10 mouse cellular contexts compared by ENCODE assay signal in the genomic region with DNA sequence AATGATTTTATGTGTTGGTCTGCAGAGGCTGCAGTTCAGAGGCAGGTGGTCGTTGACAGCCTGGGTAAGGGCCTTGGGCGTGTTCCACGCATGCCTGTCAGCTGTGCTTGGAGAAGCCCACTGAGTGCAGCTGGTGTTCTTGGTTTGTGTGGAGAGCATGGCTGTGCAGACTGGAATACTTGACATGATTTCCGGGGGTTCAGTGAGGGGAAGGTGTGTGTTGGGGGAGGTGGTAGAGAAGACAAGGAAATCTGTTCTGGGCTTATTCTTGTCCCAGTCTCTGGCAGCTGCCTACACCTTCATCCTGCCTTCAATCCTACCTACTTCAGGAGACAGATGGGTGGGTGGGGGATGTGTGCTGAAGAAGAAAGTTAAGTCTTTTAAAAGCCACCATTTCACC. TPM values are rescaled to one million over a fixed set of nuclear protein-coding genes. Genes with fewer than 3 reads are reported as not detected.
DNase-seq lines count a peak whose midpoint lies in the region; ATAC-seq lines count a peak whose summit lies in the region.
"Had no signal": no experiment of that assay in that cellular context is flagged by ENCODE, and none has a peak within 500 bp of the region (broad histone marks: within the 10 kb centered on the region; RNA-seq: fewer than 3 reads in every experiment).

No protein-coding gene starts in this region.

- peak; percentile 43 for DNase-seq in cerebellum, adult 11-12 months
- DNase-seq in liver, embryonic 13.5 days = no peak
- DNase-seq in hindbrain, embryonic 14.5 days (ENCODE audit: low spot score) = no peak
- DNase-seq in heart, postnatal 25 days (ENCODE audit: low spot score) = no peak
- no peak for DNase-seq in thymus, postnatal 4 days
- DNase-seq: lung, postnatal 4 days had no signal

- H3K4me2 ChIP-seq in liver, embryonic 13.5 days = no peak overlapping the region
- H3K4me2 ChIP-seq in liver, embryonic 12.5 days = no peak overlapping the region
- no peak overlapping the region for H3K4me2 ChIP-seq in hindbrain, embryonic 14.5 days (replicated peaks)
- H3K4me2 ChIP-seq in limb, embryonic 15.5 days = no peak overlapping the region

- H3K4me1 ChIP-seq in liver, embryonic 13.5 days (replicated peaks) = peaks cover 98% of the 10 kb centered on the region
- peaks cover 95% of the 10 kb centered on the region for H3K4me1 ChIP-seq in liver, embryonic 12.5 days
- H3K4me1 ChIP-seq in hindbrain, embryonic 14.5 days (replicated peaks; ENCODE audit: control insufficient read depth, insufficient read depth, low read length) = peaks cover 33% of the 10 kb centered on the region
- peaks cover 66% of the 10 kb centered on the region for H3K4me1 ChIP-seq in limb, embryonic 15.5 days

- no peaks in the 10 kb centered on the region for H3K9me3 ChIP-seq in liver, embryonic 13.5 days (replicated peaks)
- no peaks in the 10 kb centered on the region for H3K9me3 ChIP-seq in liver, embryonic 12.5 days (replicated peaks)
- H3K9me3 ChIP-seq in hindbrain, embryonic 14.5 days (ENCODE audit: control insufficient read depth, low read length) = no peaks in the 10 kb centered on the region
- no peaks in the 10 kb centered on the region for H3K9me3 ChIP-seq in limb, embryonic 15.5 days

- peaks cover 5% of the 10 kb centered on the region; the same call in 1 of the 2 replicates for H3K36me3 ChIP-seq in liver, embryonic 13.5 days
- peaks cover 12% of the 10 kb centered on the region; the same call in 1 of the 2 replicates for H3K36me3 ChIP-seq in liver, embryonic 12.5 days
- H3K36me3 ChIP-seq in hindbrain, embryonic 14.5 days (replicated peaks; ENCODE audit: control insufficient read depth, insufficient read depth) = no peaks in the 10 kb centered on the region
- H3K36me3 ChIP-seq in limb, embryonic 15.5 days = peaks cover 5% of the 10 kb centered on the region

- intact Hi-C loops in heart, postnatal 25 days (cut with DNase I) = no loop called here

- ATAC-seq in cerebellum, adult (ENCODE audit: insufficient number of reproducible peaks, low FRiP score, low TSS enrichment) = no peak
- ATAC-seq in liver, embryonic 13.5 days (ENCODE audit: low read depth) = no peak
- ATAC-seq in liver, embryonic 12.5 days = no peak
- ATAC-seq in hindbrain, embryonic 14.5 days (ENCODE audit: low FRiP score) = no peak
- ATAC-seq in limb, embryonic 15.5 days (ENCODE audit: insufficient number of reproducible peaks, low FRiP score, low TSS enrichment, low read depth) = no peak
- ATAC-seq: Patski had no signal

- H3K4me3 ChIP-seq in liver, embryonic 13.5 days (replicated peaks) = no peak overlapping the region
- H3K4me3 ChIP-seq in liver, embryonic 12.5 days = no peak overlapping the region
- no peak overlapping the region for H3K4me3 ChIP-seq in hindbrain, embryonic 14.5 days (replicated peaks; ENCODE audit: low read length)
- no peak overlapping the region for H3K4me3 ChIP-seq in limb, embryonic 15.5 days

- H3K27ac ChIP-seq in liver, embryonic 13.5 days = peak overlapping the region; percentile 20; the same call in 1 of the 2 replicates
- no peak overlapping the region for H3K27ac ChIP-seq in liver, embryonic 12.5 days
- H3K27ac ChIP-seq in hindbrain, embryonic 14.5 days = peak overlapping the region; percentile 43; the same call in 1 of the 2 replicates
- H3K27ac ChIP-seq in limb, embryonic 15.5 days = peak overlapping the region; percentile 51; the same call in 1 of the 2 replicates

- 70% methylated on average over 4 of the region's 4 CpGs for WGBS in liver, embryonic 13.5 days (ENCODE audit: insufficient replicate concordance)
- 73% methylated on average over 4 of the region's 4 CpGs for WGBS in liver, embryonic 12.5 days (ENCODE audit: insufficient replicate concordance)
- WGBS in hindbrain, embryonic 14.5 days = 73% methylated on average over 4 of the region's 4 CpGs
- WGBS in limb, embryonic 15.5 days = 50% methylated on average over 4 of the region's 4 CpGs

- H3K9ac ChIP-seq in liver, embryonic 13.5 days = no peak overlapping the region
- H3K9ac ChIP-seq in liver, embryonic 12.5 days = no peak overlapping the region
- no peak overlapping the region for H3K9ac ChIP-seq in hindbrain, embryonic 14.5 days
- no peak overlapping the region for H3K9ac ChIP-seq in limb, embryonic 15.5 days

- no peaks in the 10 kb centered on the region for H3K27me3 ChIP-seq in liver, embryonic 13.5 days
- H3K27me3 ChIP-seq in liver, embryonic 12.5 days (replicated peaks) = no peaks in the 10 kb centered on the region
- no peaks in the 10 kb centered on the region for H3K27me3 ChIP-seq in hindbrain, embryonic 14.5 days (ENCODE audit: control insufficient read depth, insufficient read depth, low read length)
- H3K27me3 ChIP-seq in limb, embryonic 15.5 days = no peaks in the 10 kb centered on the region
- H3K27me3 ChIP-seq: Patski had no signal

RNA-seq across cellular contexts. Expression of a gene that starts 10.3 kb away (rescaled TPM):
- 29.6 and 32.3 TPM in 2 replicates for polyA plus RNA-seq in liver, embryonic 13.5 days (2015; fragmentation: Nextera tagmentation; extraction: Ambion mirVana)
- polyA plus RNA-seq in liver, embryonic 12.5 days (2016; fragmentation: Nextera tagmentation; extraction: Ambion mirVana) = 45.0 and 45.2 TPM in 2 replicates
- 51.1 and 62.7 TPM in 2 replicates for polyA plus RNA-seq in hindbrain, embryonic 14.5 days (2014; fragmentation: Nextera tagmentation; extraction: Ambion mirVana)
- polyA plus RNA-seq in limb, embryonic 15.5 days (2015; fragmentation: Nextera tagmentation; extraction: Ambion mirVana) = 108 and 127 TPM in 2 replicates
- 100 to 1,000 TPM; 166 to 177 TPM for total RNA-seq in heart, postnatal 25 days (2021)

RNA-seq across cellular contexts. Expression of a gene that starts 48.6 kb away (rescaled TPM):
- 19.7 and 22.8 TPM in 2 replicates for polyA plus RNA-seq in liver, embryonic 13.5 days (2015; fragmentation: Nextera tagmentation; extraction: Ambion mirVana)
- polyA plus RNA-seq in liver, embryonic 12.5 days (2016; fragmentation: Nextera tagmentation; extraction: Ambion mirVana) = 26.3 and 27.5 TPM in 2 replicates
- polyA plus RNA-seq in hindbrain, embryonic 14.5 days (2014; fragmentation: Nextera tagmentation; extraction: Ambion mirVana) = 25.1 and 26.4 TPM in 2 replicates
- 32.9 and 39.3 TPM in 2 replicates for polyA plus RNA-seq in limb, embryonic 15.5 days (2015; fragmentation: Nextera tagmentation; extraction: Ambion mirVana)
- 10 to 100 TPM; 64.6 to 71.9 TPM for total RNA-seq in heart, postnatal 25 days (2021)

RNA-seq across cellular contexts. Expression of a gene that starts 48.6 kb away (rescaled TPM):
- polyA plus RNA-seq in liver, embryonic 13.5 days (2015; fragmentation: Nextera tagmentation; extraction: Ambion mirVana) = 53.8 and 58.5 TPM in 2 replicates
- 46.6 and 49.1 TPM in 2 replicates for polyA plus RNA-seq in liver, embryonic 12.5 days (2016; fragmentation: Nextera tagmentation; extraction: Ambion mirVana)
- polyA plus RNA-seq in hindbrain, embryonic 14.5 days (2014; fragmentation: Nextera tagmentation; extraction: Ambion mirVana) = 156 and 193 TPM in 2 replicates
- polyA plus RNA-seq in limb, embryonic 15.5 days (2015; fragmentation: Nextera tagmentation; extraction: Ambion mirVana) = 134 and 140 TPM in 2 replicates
- total RNA-seq in heart, postnatal 25 days (2021) = 10 to 100 TPM; 23.3 to 27.1 TPM

RNA-seq across cellular contexts. Expression of a gene that starts 52.1 kb away (rescaled TPM):
- polyA plus RNA-seq in liver, embryonic 13.5 days (2015; fragmentation: Nextera tagmentation; extraction: Ambion mirVana) = 0.05 TPM in 1 of 2 replicates, not detected in the other
- polyA plus RNA-seq in liver, embryonic 12.5 days (2016; fragmentation: Nextera tagmentation; extraction: Ambion mirVana) = not detected in 2 replicates
- polyA plus RNA-seq in hindbrain, embryonic 14.5 days (2014; fragmentation: Nextera tagmentation; extraction: Ambion mirVana) = 98.6 and 100 TPM in 2 replicates
- 0.20 TPM in 1 of 2 replicates, not detected in the other for polyA plus RNA-seq in limb, embryonic 15.5 days (2015; fragmentation: Nextera tagmentation; extraction: Ambion mirVana)
- not detected for total RNA-seq in heart, postnatal 25 days (2021)
